Mouse (Mus musculus): ENCODE measurements around the gene Bicd2. TPM values are rescaled to one million over a fixed set of nuclear protein-coding genes. Genes with fewer than 3 reads are reported as not detected.

Gene Bicd2
- polyA plus RNA-seq, 1 experiment, result 51.1 TPM

- WGBS, result 94% methylated on average over 16 of the region's 16 CpGs
- no peak for DNase-seq
- TF ChIP-seq CTCF (IDR thresholded peaks at IDR 0.05; ENCODE audit: borderline replicate concordance, control insufficient read depth, extremely low read depth, insufficient read depth, low read length, poor library complexity) (no peak), POLR2A (IDR thresholded peaks at IDR 0.05; ENCODE audit: control insufficient read depth, extremely low read depth, insufficient read depth, low read length, poor library complexity) (no peak)
- Histone ChIP-seq H3K27me3 (ENCODE audit: control insufficient read depth, insufficient read depth, low read length) (no peaks in the 10 kb centered on the region), H3K27ac (ENCODE audit: control insufficient read depth, insufficient read depth, low read length) (no peak overlapping the region), H3K4me3 (ENCODE audit: control insufficient read depth, insufficient read depth, low read length) (no peak overlapping the region), H3K36me3 (ENCODE audit: control insufficient read depth, insufficient read depth, low read length) (peaks cover 31% of the 10 kb centered on the region), H3K4me1 (replicated peaks; ENCODE audit: control insufficient read depth, insufficient read depth, low read length) (0 out of 2 replicates have a peak, but pooled peaks cover 2% of the 10 kb centered on the region)
These were observed 43.5 kb downstream of the Bicd2 start for GRCm38 (mm10) chr13:49384751-49385463.

- 0 out of 2 replicates have a peak, but pooled peaks cover 8% of the 10 kb centered on the region for H3K36me3 ChIP-seq (ENCODE audit: control insufficient read depth, insufficient read depth, low read length)
- H3K4me3 ChIP-seq (ENCODE audit: control insufficient read depth, insufficient read depth, low read length), result no peak overlapping the region
- TF ChIP-seq CTCF (IDR thresholded peaks at IDR 0.05; ENCODE audit: borderline replicate concordance, control insufficient read depth, extremely low read depth, insufficient read depth, low read length, poor library complexity), result no peak
- WGBS, result 100% methylated on average over 2 of the region's 2 CpGs
- no peaks in the 10 kb centered on the region for H3K27me3 ChIP-seq (ENCODE audit: control insufficient read depth, insufficient read depth, low read length)
- DNase-seq, result no peak
- no peak overlapping the region for H3K27ac ChIP-seq (ENCODE audit: control insufficient read depth, insufficient read depth, low read length)
- H3K4me1 ChIP-seq (replicated peaks; ENCODE audit: control insufficient read depth, insufficient read depth, low read length), result no peaks in the 10 kb centered on the region
These were observed 50.0 kb downstream of the Bicd2 start for GRCm38 (mm10) chr13:49391374-49391773.

- Histone ChIP-seq H3K36me3 (ENCODE audit: control insufficient read depth, insufficient read depth, low read length) (no peaks in the 10 kb centered on the region), H3K27ac (ENCODE audit: control insufficient read depth, insufficient read depth, low read length) (no peak overlapping the region), H3K27me3 (ENCODE audit: control insufficient read depth, insufficient read depth, low read length) (no peaks in the 10 kb centered on the region), H3K4me1 (replicated peaks; ENCODE audit: control insufficient read depth, insufficient read depth, low read length) (peaks cover 10% of the 10 kb centered on the region), H3K4me3 (ENCODE audit: control insufficient read depth, insufficient read depth, low read length) (no peak overlapping the region)
- TF ChIP-seq POLR2A (IDR thresholded peaks at IDR 0.05; ENCODE audit: control insufficient read depth, extremely low read depth, insufficient read depth, low read length, poor library complexity) (no peak), CTCF (IDR thresholded peaks at IDR 0.05; ENCODE audit: borderline replicate concordance, control insufficient read depth, extremely low read depth, insufficient read depth, low read length, poor library complexity) (no peak)
- 97% methylated on average over 1 of the region's 1 CpGs for WGBS
- DNase-seq, result no peak
These were observed 52.2 kb downstream of the Bicd2 start for GRCm38 (mm10) chr13:49393579-49393978.

GRCm38 (mm10) chr13:49394886-49395447 is 53.6 kb downstream of the Bicd2 start:
- no peak for TF ChIP-seq POLR2A (IDR thresholded peaks at IDR 0.05; ENCODE audit: control insufficient read depth, extremely low read depth, insufficient read depth, low read length, poor library complexity)
- TF ChIP-seq CTCF (IDR thresholded peaks at IDR 0.05; ENCODE audit: borderline replicate concordance, control insufficient read depth, extremely low read depth, insufficient read depth, low read length, poor library complexity), result no peak
- 94% methylated on average over 3 of the region's 3 CpGs for WGBS
- Histone ChIP-seq H3K27me3 (ENCODE audit: control insufficient read depth, insufficient read depth, low read length) (no peaks in the 10 kb centered on the region), H3K4me3 (ENCODE audit: control insufficient read depth, insufficient read depth, low read length) (no peak overlapping the region), H3K27ac (ENCODE audit: control insufficient read depth, insufficient read depth, low read length) (no peak overlapping the region), H3K4me1 (replicated peaks; ENCODE audit: control insufficient read depth, insufficient read depth, low read length) (peaks cover 10% of the 10 kb centered on the region), H3K36me3 (ENCODE audit: control insufficient read depth, insufficient read depth, low read length) (no peaks in the 10 kb centered on the region)
- DNase-seq, result no peak

GRCm38 (mm10) chr13:49396798-49397197 is 55.4 kb downstream of the Bicd2 start:
- no peak overlapping the region for H3K27ac ChIP-seq (ENCODE audit: control insufficient read depth, insufficient read depth, low read length)
- 91% methylated on average over 1 of the region's 1 CpGs for WGBS
- DNase-seq, result no peak
- H3K4me3 ChIP-seq (ENCODE audit: control insufficient read depth, insufficient read depth, low read length), result no peak overlapping the region
- no peaks in the 10 kb centered on the region for H3K36me3 ChIP-seq (ENCODE audit: control insufficient read depth, insufficient read depth, low read length)
- TF ChIP-seq POLR2A (IDR thresholded peaks at IDR 0.05; ENCODE audit: control insufficient read depth, extremely low read depth, insufficient read depth, low read length, poor library complexity) (no peak), CTCF (IDR thresholded peaks at IDR 0.05; ENCODE audit: borderline replicate concordance, control insufficient read depth, extremely low read depth, insufficient read depth, low read length, poor library complexity) (no peak)
- no peaks in the 10 kb centered on the region for H3K27me3 ChIP-seq (ENCODE audit: control insufficient read depth, insufficient read depth, low read length)
- H3K4me1 ChIP-seq (replicated peaks; ENCODE audit: control insufficient read depth, insufficient read depth, low read length), result peaks cover 10% of the 10 kb centered on the region

GRCm38 (mm10) chr13:49398191-49398590 is 56.8 kb downstream of the Bicd2 start:
- H3K4me3 ChIP-seq (ENCODE audit: control insufficient read depth, insufficient read depth, low read length), result no peak overlapping the region
- no peak for DNase-seq
- TF ChIP-seq POLR2A (IDR thresholded peaks at IDR 0.05; ENCODE audit: control insufficient read depth, extremely low read depth, insufficient read depth, low read length, poor library complexity) (no peak), CTCF (IDR thresholded peaks at IDR 0.05; ENCODE audit: borderline replicate concordance, control insufficient read depth, extremely low read depth, insufficient read depth, low read length, poor library complexity) (no peak)
- H3K4me1 ChIP-seq (replicated peaks; ENCODE audit: control insufficient read depth, insufficient read depth, low read length), result peaks cover 10% of the 10 kb centered on the region
- no peaks in the 10 kb centered on the region for H3K36me3 ChIP-seq (ENCODE audit: control insufficient read depth, insufficient read depth, low read length)
- no peaks in the 10 kb centered on the region for H3K27me3 ChIP-seq (ENCODE audit: control insufficient read depth, insufficient read depth, low read length)
- H3K27ac ChIP-seq (ENCODE audit: control insufficient read depth, insufficient read depth, low read length), result no peak overlapping the region
- 78% methylated on average over 8 of the region's 8 CpGs for WGBS
